Mouse (Mus musculus) ES-Bruce4 (cell line): ENCODE results near the gene Rab13.

Experiments
- EP300 ChIP-seq: IDR thresholded peaks from 2 replicates; pipeline ENCODE4 v1.6.1; 2011; ENCODE audit warnings: low read depth, low read length; ENCODE audit not compliant: insufficient read depth
- POLR2A ChIP-seq: IDR thresholded peaks from one replicate; pipeline ENCODE4 v1.8.1; 2011; ENCODE audit warnings: low read length; ENCODE audit not compliant: insufficient read depth

GRCm38 (mm10) chr3:90255194-90255565 lies 41.7 kb downstream of the Rab13 start:
- TF ChIP-seq POLR2A (no peak), EP300 (no peak)
